Mouse (Mus musculus): ENCODE data around the gene Spa17.

DNA sequence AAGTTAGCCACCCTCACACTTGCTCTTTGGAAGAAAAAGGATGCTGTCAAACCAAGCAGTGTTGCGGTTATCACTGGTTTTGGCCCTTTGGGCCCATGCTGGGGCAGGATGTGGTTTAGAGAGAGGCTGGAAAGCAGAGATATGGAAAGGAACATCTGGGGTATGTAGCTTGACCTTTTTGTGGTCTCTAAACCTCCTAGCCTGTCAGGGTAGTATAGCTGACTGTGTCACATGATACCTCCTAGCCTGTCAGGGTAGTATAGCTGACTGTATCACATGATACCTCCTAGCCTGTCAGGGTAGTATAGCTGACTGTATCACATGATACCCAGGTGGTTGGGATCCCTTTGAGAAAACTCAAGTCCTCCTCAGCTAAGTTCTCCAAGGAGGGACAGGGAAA lies 59.2 kb downstream of the Spa17 start:
- no peak for TF ChIP-seq CTCF (IDR thresholded peaks at IDR 0.05; ENCODE audit: borderline replicate concordance, extremely low read depth, insufficient read depth, insufficient read length)
- TF ChIP-seq POLR2A (IDR thresholded peaks at IDR 0.05; ENCODE audit: borderline replicate concordance, extremely low read depth, insufficient read depth, insufficient read length, poor library complexity, severe bottlenecking), result no peak
